Mouse (Mus musculus) C2C12 (cell line): Measurements from ENCODE around the gene Trpm5. TPM values are rescaled to one million over a fixed set of nuclear protein-coding genes. Genes with fewer than 3 reads are reported as not detected.

ENCODE experiments used
- H3K27me3 ChIP-seq: one replicate; pipeline ENCODE4 v1.6.1; 2011; ENCODE audit not compliant: control insufficient read depth, insufficient read depth, insufficient read length
- H3K36me3 ChIP-seq: one replicate; pipeline ENCODE4 v1.6.1; 2011; ENCODE audit not compliant: control insufficient read depth, insufficient read depth
- H3K4me3 ChIP-seq: one replicate; pipeline ENCODE4 v1.5.1; 2011; ENCODE audit warnings: mild to moderate bottlenecking, control low read depth; ENCODE audit not compliant: poor library complexity, insufficient read depth, severe bottlenecking
- H3K79me2 ChIP-seq: one replicate; pipeline ENCODE4 v1.6.1; 2011; ENCODE audit not compliant: control insufficient read depth, insufficient read depth
- H3K79me3 ChIP-seq: one replicate; pipeline ENCODE4 v1.6.1; 2011; ENCODE audit warnings: low read depth, control low read depth
- H3ac ChIP-seq: one replicate; pipeline ENCODE3; 2011; ENCODE audit warnings: low read depth; ENCODE audit not compliant: control insufficient read depth, insufficient read length
- CEBPB ChIP-seq: IDR thresholded peaks from one replicate; pipeline ENCODE4 v1.6.1; 2011; ENCODE audit warnings: low read depth, mild to moderate bottlenecking, control low read depth, moderate library complexity
- CTCF ChIP-seq: IDR thresholded peaks from one replicate; pipeline ENCODE4 v1.5.1; 2011; ENCODE audit not compliant: control insufficient read depth, insufficient read depth, insufficient read length
- FOSL1 ChIP-seq: IDR thresholded peaks from one replicate; pipeline ENCODE4 v1.8.0; 2011; ENCODE audit warnings: mild to moderate bottlenecking, low read length; ENCODE audit not compliant: poor library complexity, insufficient read depth, severe bottlenecking
- MAX ChIP-seq: IDR thresholded peaks from one replicate; pipeline ENCODE4 v1.6.1; 2011; ENCODE audit warnings: mild to moderate bottlenecking, control low read depth
- MYOD1 ChIP-seq: IDR thresholded peaks from one replicate; pipeline ENCODE4 v1.6.1; 2011; ENCODE audit warnings: low read depth; ENCODE audit not compliant: control insufficient read depth, insufficient read length
- MYOG ChIP-seq: IDR thresholded peaks from one replicate; pipeline ENCODE4 v1.6.1; 2011; ENCODE audit not compliant: control insufficient read depth, insufficient read length; ENCODE audit errors: extremely low read depth
- USF1 ChIP-seq: IDR thresholded peaks from one replicate; pipeline ENCODE4 v1.6.1; 2011; ENCODE audit warnings: low read depth, mild to moderate bottlenecking, control low read depth, moderate library complexity
- polyA plus RNA-seq: library from polyadenylated mRNA; unstranded; fragments of >200 nt; fragmentation: generic; extraction: Trizol; gene quantifications from one replicate; pipeline ENCODE4 v1.2.1, GENCODE M21; 2012; ENCODE audit warnings: missing spikeins

Gene Trpm5
- polyA plus RNA-seq, 1 experiment: 2.7 TPM

- Histone ChIP-seq H3ac (peak overlapping the region; percentile 27), H3K4me3 (no peak overlapping the region), H3K36me3 (peaks cover 24% of the 10 kb centered on the region), H3K27me3 (no peaks in the 10 kb centered on the region), H3K79me3 (peaks cover 63% of the 10 kb centered on the region), H3K79me2 (peaks cover 73% of the 10 kb centered on the region)
- TF ChIP-seq USF1 (no peak), MYOG (no peak), CEBPB (no peak), FOSL1 (no peak), MYOD1 (no peak), CTCF (no peak), MAX (no peak)
These were observed 39.4 kb downstream of the Trpm5 start for GRCm38 (mm10) chr7:143055001-143055400.

- no peak for TF ChIP-seq MYOG
- H3K4me3 ChIP-seq: peak overlapping the region; percentile 69
- peaks cover 69% of the 10 kb centered on the region for H3K79me2 ChIP-seq
- H3K36me3 ChIP-seq: peaks cover 24% of the 10 kb centered on the region
- H3ac ChIP-seq: peak overlapping the region; percentile 34
- H3K79me3 ChIP-seq: peaks cover 60% of the 10 kb centered on the region
- H3K27me3 ChIP-seq: no peaks in the 10 kb centered on the region
These were observed 39.9 kb downstream of the Trpm5 start for GRCm38 (mm10) chr7:143054612-143054965.

- Histone ChIP-seq H3K27me3 (no peaks in the 10 kb centered on the region), H3ac (peak overlapping the region; percentile 68), H3K4me3 (peak overlapping the region; percentile 69), H3K79me2 (peaks cover 64% of the 10 kb centered on the region), H3K79me3 (peaks cover 55% of the 10 kb centered on the region), H3K36me3 (peaks cover 24% of the 10 kb centered on the region)
- no peak for TF ChIP-seq MYOG
- TF ChIP-seq MYOD1: no peak
- no peak for TF ChIP-seq FOSL1
- TF ChIP-seq CTCF: no peak
- no peak for TF ChIP-seq MAX
- TF ChIP-seq CEBPB: no peak
- TF ChIP-seq USF1: no peak
These were observed 40.4 kb downstream of the Trpm5 start for GRCm38 (mm10) chr7:143053961-143054611.

- no peaks in the 10 kb centered on the region for H3K27me3 ChIP-seq
- H3K4me3 ChIP-seq: peak overlapping the region; percentile 69
- H3K79me2 ChIP-seq: peaks cover 55% of the 10 kb centered on the region
- peak overlapping the region; percentile 68 for H3ac ChIP-seq
- peaks cover 23% of the 10 kb centered on the region for H3K36me3 ChIP-seq
- peaks cover 49% of the 10 kb centered on the region for H3K79me3 ChIP-seq
- TF ChIP-seq CTCF (peak; percentile 12), USF1 (no peak)
These were observed 41.2 kb downstream of the Trpm5 start for GRCm38 (mm10) chr7:143053008-143053899.

- Histone ChIP-seq H3K27me3 (no peaks in the 10 kb centered on the region), H3K4me3 (peak within 1 kb of the TSS; percentile 69), H3K36me3 (peaks cover 17% of the 10 kb centered on the region), H3ac (peak within 1 kb of the TSS; percentile 68), H3K79me3 (peaks cover 43% of the 10 kb centered on the region), H3K79me2 (peaks cover 49% of the 10 kb centered on the region)
- TF ChIP-seq USF1: no peak
- TF ChIP-seq CTCF: no peak
- no peak for TF ChIP-seq CEBPB
- TF ChIP-seq FOSL1: no peak
- TF ChIP-seq MYOD1: no peak
- no peak for TF ChIP-seq MYOG
- no peak for TF ChIP-seq MAX
These were observed 41.8 kb downstream of the Trpm5 start, which contains the start of gene Cd81 for GRCm38 (mm10) chr7:143052626-143053007. Gene Cd81, plus strand, starts transcription at chr7:143052739.

GRCm38 (mm10) chr7:143051316-143051715 lies 43.1 kb downstream of the Trpm5 start:
- H3K79me3 ChIP-seq: peaks cover 30% of the 10 kb centered on the region
- TF ChIP-seq MYOG (no peak), CEBPB (no peak), USF1 (no peak), MAX (no peak), CTCF (no peak), MYOD1 (no peak), FOSL1 (no peak)
- H3K36me3 ChIP-seq: peaks cover 10% of the 10 kb centered on the region
- no peak overlapping the region for H3ac ChIP-seq
- peaks cover 36% of the 10 kb centered on the region for H3K79me2 ChIP-seq
- no peak overlapping the region for H3K4me3 ChIP-seq
- no peaks in the 10 kb centered on the region for H3K27me3 ChIP-seq
